Mouse (Mus musculus): ENCODE measurements at regions not wholly inside any gene's neighbourhood (a gene's known extent, or its start where the extent isn't known, plus 50 kb on each side); places are given as distances from the start of the nearest gene placed in this dataset.
A peak's percentile ranks its signal among the peaks of the same experiment; 100 is the strongest.

GRCm38 (mm10) chr3:143913044-143913574, 291.9 kb downstream of the Lmo4 start:
- Histone ChIP-seq H3K4me2 (replicated peaks; ENCODE audit: low read depth, low read length) (no peak overlapping the region), H3K4me1 (replicated peaks; ENCODE audit: control insufficient read depth, insufficient read depth, low read length) (no peaks in the 10 kb centered on the region), H3K4me3 (ENCODE audit: low read depth, low read length) (no peak overlapping the region), H3K27me3 (ENCODE audit: control insufficient read depth, insufficient read depth, low read length) (no peaks in the 10 kb centered on the region), H3K9me3 (ENCODE audit: control insufficient read depth, low read length) (no peaks in the 10 kb centered on the region), H3K9ac (ENCODE audit: low read depth, low read length) (no peak overlapping the region), H3K27ac (ENCODE audit: low read depth, low read length) (no peak overlapping the region), H3K36me3 (ENCODE audit: control insufficient read depth, insufficient read depth, low read length) (no peaks in the 10 kb centered on the region)
- DNase-seq (ENCODE audit: low spot score) (no peak), ATAC-seq (ENCODE audit: low FRiP score) (no peak)
- WGBS: 74% methylated on average over 3 of the region's 3 CpGs

- Histone ChIP-seq H3K9me3 (ENCODE audit: control insufficient read depth, low read length) (no peaks in the 10 kb centered on the region), H3K4me1 (replicated peaks; ENCODE audit: control insufficient read depth, insufficient read depth, low read length) (no peaks in the 10 kb centered on the region), H3K4me3 (ENCODE audit: low read depth, low read length) (no peak overlapping the region), H3K36me3 (ENCODE audit: control insufficient read depth, insufficient read depth, low read length) (no peaks in the 10 kb centered on the region), H3K4me2 (replicated peaks; ENCODE audit: low read depth, low read length) (no peak overlapping the region), H3K27ac (ENCODE audit: low read depth, low read length) (no peak overlapping the region), H3K27me3 (ENCODE audit: control insufficient read depth, insufficient read depth, low read length) (no peaks in the 10 kb centered on the region), H3K9ac (ENCODE audit: low read depth, low read length) (no peak overlapping the region)
- ATAC-seq (ENCODE audit: low FRiP score) (no peak), DNase-seq (ENCODE audit: low spot score) (no peak)
- 85% methylated on average over 6 of the region's 6 CpGs for WGBS
Measured at GRCm38 (mm10) chr3:143912433-143912832, 292.6 kb downstream of the Lmo4 start.

GRCm38 (mm10) chr3:143909341-143909740, 295.7 kb downstream of the Lmo4 start:
- no peak overlapping the region for H3K4me2 ChIP-seq (replicated peaks; ENCODE audit: low read depth, low read length)
- no peak overlapping the region for H3K27ac ChIP-seq (ENCODE audit: low read depth, low read length)
- ATAC-seq (ENCODE audit: low FRiP score) (no peak), DNase-seq (ENCODE audit: low spot score) (no peak)
- no peak overlapping the region for H3K4me3 ChIP-seq (ENCODE audit: low read depth, low read length)
- no peaks in the 10 kb centered on the region for H3K4me1 ChIP-seq (replicated peaks; ENCODE audit: control insufficient read depth, insufficient read depth, low read length)
- 90% methylated on average over 6 of the region's 6 CpGs for WGBS
- H3K36me3 ChIP-seq (ENCODE audit: control insufficient read depth, insufficient read depth, low read length): no peaks in the 10 kb centered on the region
- H3K9ac ChIP-seq (ENCODE audit: low read depth, low read length): no peak overlapping the region
- no peaks in the 10 kb centered on the region for H3K9me3 ChIP-seq (ENCODE audit: control insufficient read depth, low read length)
- H3K27me3 ChIP-seq (ENCODE audit: control insufficient read depth, insufficient read depth, low read length): no peaks in the 10 kb centered on the region

- Histone ChIP-seq H3K27ac (ENCODE audit: low read depth, low read length) (no peak overlapping the region), H3K4me2 (replicated peaks; ENCODE audit: low read depth, low read length) (no peak overlapping the region), H3K4me1 (replicated peaks; ENCODE audit: control insufficient read depth, insufficient read depth, low read length) (no peaks in the 10 kb centered on the region), H3K27me3 (ENCODE audit: control insufficient read depth, insufficient read depth, low read length) (no peaks in the 10 kb centered on the region), H3K36me3 (ENCODE audit: control insufficient read depth, insufficient read depth, low read length) (no peaks in the 10 kb centered on the region), H3K4me3 (ENCODE audit: low read depth, low read length) (no peak overlapping the region), H3K9ac (ENCODE audit: low read depth, low read length) (no peak overlapping the region), H3K9me3 (ENCODE audit: control insufficient read depth, low read length) (no peaks in the 10 kb centered on the region)
- DNase-seq (ENCODE audit: low spot score): no peak
- 89% methylated on average over 2 of the region's 2 CpGs for WGBS
- no peak for ATAC-seq (ENCODE audit: low FRiP score)
Measured at GRCm38 (mm10) chr3:143903421-143903820, 301.6 kb downstream of the Lmo4 start.

- Histone ChIP-seq H3K27ac (ENCODE audit: low read depth, low read length) (no peak overlapping the region), H3K36me3 (ENCODE audit: control insufficient read depth, insufficient read depth, low read length) (no peaks in the 10 kb centered on the region), H3K9ac (ENCODE audit: low read depth, low read length) (no peak overlapping the region), H3K4me3 (ENCODE audit: low read depth, low read length) (no peak overlapping the region), H3K9me3 (ENCODE audit: control insufficient read depth, low read length) (no peaks in the 10 kb centered on the region), H3K4me1 (replicated peaks; ENCODE audit: control insufficient read depth, insufficient read depth, low read length) (no peaks in the 10 kb centered on the region), H3K27me3 (ENCODE audit: control insufficient read depth, insufficient read depth, low read length) (no peaks in the 10 kb centered on the region), H3K4me2 (replicated peaks; ENCODE audit: low read depth, low read length) (no peak overlapping the region)
- WGBS: 90% methylated on average over 2 of the region's 2 CpGs
- DNase-seq (ENCODE audit: low spot score): no peak
- no peak for ATAC-seq (ENCODE audit: low FRiP score)
Measured at GRCm38 (mm10) chr3:143880813-143881212, 324.2 kb downstream of the Lmo4 start.

GRCm38 (mm10) chr3:143873876-143874275, 331.1 kb downstream of the Lmo4 start:
- WGBS: 89% methylated on average over 3 of the region's 3 CpGs
- no peak overlapping the region for H3K9ac ChIP-seq (ENCODE audit: low read depth, low read length)

GRCm38 (mm10) chr3:143866521-143866920, 338.5 kb downstream of the Lmo4 start:
- no peak overlapping the region for H3K4me2 ChIP-seq (replicated peaks; ENCODE audit: low read depth, low read length)
- no peak for DNase-seq (ENCODE audit: low spot score)
- no peaks in the 10 kb centered on the region for H3K27me3 ChIP-seq (ENCODE audit: control insufficient read depth, insufficient read depth, low read length)
- H3K9me3 ChIP-seq (ENCODE audit: control insufficient read depth, low read length): no peaks in the 10 kb centered on the region
- no peak overlapping the region for H3K27ac ChIP-seq (ENCODE audit: low read depth, low read length)
- H3K4me3 ChIP-seq (ENCODE audit: low read depth, low read length): no peak overlapping the region
- no peak; the same call in 1 of the 2 replicates for ATAC-seq (ENCODE audit: low FRiP score)
- no peaks in the 10 kb centered on the region for H3K36me3 ChIP-seq (ENCODE audit: control insufficient read depth, insufficient read depth, low read length)
- H3K4me1 ChIP-seq (replicated peaks; ENCODE audit: control insufficient read depth, insufficient read depth, low read length): no peaks in the 10 kb centered on the region
- 54% methylated on average over 4 of the region's 4 CpGs for WGBS
- no peak overlapping the region for H3K9ac ChIP-seq (ENCODE audit: low read depth, low read length)

More at GRCm38 (mm10) chr3:143873876-143874275, 331.1 kb downstream of the Lmo4 start:
- DNase-seq (ENCODE audit: low spot score) (no peak), ATAC-seq (ENCODE audit: low FRiP score) (no peak)
- H3K4me3 ChIP-seq (ENCODE audit: low read depth, low read length): no peak overlapping the region
- no peak overlapping the region for H3K4me2 ChIP-seq (replicated peaks; ENCODE audit: low read depth, low read length)
- no peaks in the 10 kb centered on the region for H3K36me3 ChIP-seq (ENCODE audit: control insufficient read depth, insufficient read depth, low read length)
- H3K4me1 ChIP-seq (replicated peaks; ENCODE audit: control insufficient read depth, insufficient read depth, low read length): no peaks in the 10 kb centered on the region
- no peak overlapping the region for H3K27ac ChIP-seq (ENCODE audit: low read depth, low read length)
- H3K27me3 ChIP-seq (ENCODE audit: control insufficient read depth, insufficient read depth, low read length): no peaks in the 10 kb centered on the region
- no peaks in the 10 kb centered on the region for H3K9me3 ChIP-seq (ENCODE audit: control insufficient read depth, low read length)

GRCm38 (mm10) chr3:143865626-143866025, 339.4 kb downstream of the Lmo4 start:
- H3K36me3 ChIP-seq (ENCODE audit: control insufficient read depth, insufficient read depth, low read length): no peaks in the 10 kb centered on the region
- DNase-seq (ENCODE audit: low spot score) (no peak), ATAC-seq (ENCODE audit: low FRiP score) (0 out of 2 replicates have a peak, but pooled peaks have one; percentile 55)
- H3K9me3 ChIP-seq (ENCODE audit: control insufficient read depth, low read length): no peaks in the 10 kb centered on the region
- H3K27ac ChIP-seq (ENCODE audit: low read depth, low read length): no peak overlapping the region
- WGBS: 55% methylated on average over 7 of the region's 7 CpGs
- H3K4me1 ChIP-seq (replicated peaks; ENCODE audit: control insufficient read depth, insufficient read depth, low read length): no peaks in the 10 kb centered on the region
- H3K4me3 ChIP-seq (ENCODE audit: low read depth, low read length): no peak overlapping the region
- H3K9ac ChIP-seq (ENCODE audit: low read depth, low read length): no peak overlapping the region
- H3K27me3 ChIP-seq (ENCODE audit: control insufficient read depth, insufficient read depth, low read length): no peaks in the 10 kb centered on the region
- H3K4me2 ChIP-seq (replicated peaks; ENCODE audit: low read depth, low read length): no peak overlapping the region

- H3K9ac ChIP-seq (ENCODE audit: low read depth, low read length): no peak overlapping the region
- no peaks in the 10 kb centered on the region for H3K27me3 ChIP-seq (ENCODE audit: control insufficient read depth, insufficient read depth, low read length)
- no peak overlapping the region for H3K27ac ChIP-seq (ENCODE audit: low read depth, low read length)
- no peaks in the 10 kb centered on the region for H3K9me3 ChIP-seq (ENCODE audit: control insufficient read depth, low read length)
- ATAC-seq (ENCODE audit: low FRiP score): no peak
- no peak overlapping the region for H3K4me2 ChIP-seq (replicated peaks; ENCODE audit: low read depth, low read length)
- 88% methylated on average over 10 of the region's 10 CpGs for WGBS
- no peaks in the 10 kb centered on the region for H3K4me1 ChIP-seq (replicated peaks; ENCODE audit: control insufficient read depth, insufficient read depth, low read length)
- no peaks in the 10 kb centered on the region for H3K36me3 ChIP-seq (ENCODE audit: control insufficient read depth, insufficient read depth, low read length)
- H3K4me3 ChIP-seq (ENCODE audit: low read depth, low read length): no peak overlapping the region
- DNase-seq (ENCODE audit: low spot score): no peak
Measured at GRCm38 (mm10) chr3:143864490-143864889, 340.5 kb downstream of the Lmo4 start.

Measured in hindbrain, embryonic 11.5 days (tissue).